Mouse (Mus musculus): Measurements from ENCODE around the gene Cd8b1.
"Not testable (repeated sequence)": the region's sequence is repeated elsewhere in the genome, so short reads cannot be mapped to it uniquely, and the experiment has no call there.

The Cd8b1 gene

GRCm38 (mm10) chr6:71322491-71322921, at the start of gene Cd8b1:
Gene Cd8b1 (plus strand): TSS chr6:71322788.
- DNase-seq (ENCODE audit: low read depth, low spot score), result no peak

GRCm38 (mm10) chr6:71273715-71274114, 48.9 kb upstream of the Cd8b1 start:
- no peak for DNase-seq (ENCODE audit: low read depth, low spot score)

GRCm38 (mm10) chr6:71274621-71275020, 48.0 kb upstream of the Cd8b1 start:
- no peak for DNase-seq (ENCODE audit: low read depth, low spot score)

GRCm38 (mm10) chr6:71279418-71279817, 43.2 kb upstream of the Cd8b1 start:
- no peak for DNase-seq (ENCODE audit: low read depth, low spot score)

GRCm38 (mm10) chr6:71293509-71293908, 29.1 kb upstream of the Cd8b1 start:
- DNase-seq (ENCODE audit: low read depth, low spot score), result no peak

- no peak for DNase-seq (ENCODE audit: low read depth, low spot score)
Observed at GRCm38 (mm10) chr6:71295303-71295702, 27.3 kb upstream of the Cd8b1 start.

GRCm38 (mm10) chr6:71298051-71298450, 24.5 kb upstream of the Cd8b1 start:
- DNase-seq (ENCODE audit: low read depth, low spot score), result no peak

GRCm38 (mm10) chr6:71298751-71299150, 23.8 kb upstream of the Cd8b1 start:
- DNase-seq (ENCODE audit: low read depth, low spot score), result no peak

- no peak for DNase-seq (ENCODE audit: low read depth, low spot score)
Observed at GRCm38 (mm10) chr6:71302097-71302731, 20.4 kb upstream of the Cd8b1 start.

- no peak for DNase-seq (ENCODE audit: low read depth, low spot score)
Observed at GRCm38 (mm10) chr6:71307486-71307885, 15.1 kb upstream of the Cd8b1 start.

GRCm38 (mm10) chr6:71321826-71322283, 733 bp upstream of the Cd8b1 start, which contains the start of gene Smyd1:
Gene Smyd1 (minus strand): TSS chr6:71322233.
- DNase-seq (ENCODE audit: low read depth, low spot score), result no peak

- DNase-seq (ENCODE audit: low read depth, low spot score), result no peak
Observed at GRCm38 (mm10) chr6:71324816-71325215, 2.2 kb downstream of the Cd8b1 start.

GRCm38 (mm10) chr6:71329881-71330280, 7.3 kb downstream of the Cd8b1 start:
- DNase-seq (ENCODE audit: low read depth, low spot score), result no peak

- DNase-seq (ENCODE audit: low read depth, low spot score), result no peak
Observed at GRCm38 (mm10) chr6:71330486-71330885, 7.9 kb downstream of the Cd8b1 start.

- not testable (repeated sequence) for DNase-seq (ENCODE audit: low read depth, low spot score)
Observed at GRCm38 (mm10) chr6:71331491-71331890, 8.9 kb downstream of the Cd8b1 start.

GRCm38 (mm10) chr6:71332236-71332965, 9.8 kb downstream of the Cd8b1 start:
- DNase-seq (ENCODE audit: low read depth, low spot score), result no peak

- DNase-seq (ENCODE audit: low read depth, low spot score), result no peak
Observed at GRCm38 (mm10) chr6:71333031-71333430, 10.4 kb downstream of the Cd8b1 start.

GRCm38 (mm10) chr6:71333578-71334273, 11.1 kb downstream of the Cd8b1 start:
- DNase-seq (ENCODE audit: low read depth, low spot score), result no peak

- no peak for DNase-seq (ENCODE audit: low read depth, low spot score)
Observed at GRCm38 (mm10) chr6:71337666-71338065, 15.1 kb downstream of the Cd8b1 start.

- DNase-seq (ENCODE audit: low read depth, low spot score), result no peak
Observed at GRCm38 (mm10) chr6:71338941-71339340, 16.4 kb downstream of the Cd8b1 start.

- no peak for DNase-seq (ENCODE audit: low read depth, low spot score)
Observed at GRCm38 (mm10) chr6:71339351-71339750, 16.8 kb downstream of the Cd8b1 start.

- no peak for DNase-seq (ENCODE audit: low read depth, low spot score)
Observed at GRCm38 (mm10) chr6:71341179-71341578, 18.6 kb downstream of the Cd8b1 start.

Data from retina, adult 2 months (tissue).